Comparison of ENCODE assay signal across 7 mouse cellular contexts in the genomic region with DNA sequence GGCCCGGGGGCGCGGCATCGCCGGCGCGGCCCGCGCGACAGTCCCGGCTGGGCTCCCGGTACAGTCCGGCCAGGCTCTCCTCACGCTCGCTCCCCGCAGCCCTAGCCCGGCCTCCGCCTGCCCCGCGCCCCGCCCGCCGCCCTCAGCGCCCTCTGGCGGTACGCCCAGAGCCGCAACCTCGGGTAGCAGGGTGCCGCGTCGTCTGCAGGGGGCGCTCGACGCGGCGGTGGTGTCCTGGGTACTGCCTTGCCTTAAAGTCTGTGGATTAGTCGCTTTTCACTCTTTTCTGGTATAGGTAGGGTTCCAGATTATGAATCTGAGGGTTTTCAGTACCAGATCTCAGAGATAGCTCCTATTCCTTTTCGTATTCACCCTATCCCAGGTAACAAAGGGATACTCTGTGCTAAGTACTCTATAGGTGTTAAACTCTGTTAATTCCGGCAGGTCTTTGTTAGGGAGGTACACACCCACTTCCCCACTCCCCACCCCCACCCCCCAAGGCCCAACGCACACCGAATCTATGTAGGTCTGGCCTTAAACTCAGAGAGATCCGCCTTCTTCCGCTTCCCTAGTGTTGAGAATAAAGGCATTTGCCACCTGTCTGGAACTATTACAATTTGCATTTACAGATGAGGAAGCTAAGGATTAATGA. TPM values are rescaled to one million over a fixed set of nuclear protein-coding genes. Genes with fewer than 3 reads are reported as not detected.
DNase-seq lines count a peak whose midpoint lies in the region; ATAC-seq and TF ChIP-seq lines count a peak whose summit lies in the region.

A gene (minus strand): TSS at position 95 of the 652 bp plus-strand sequence.

- H3K27ac ChIP-seq in embryonic facial prominence, embryonic 12.5 days, result no peak within 1 kb of the TSS
- H3K27ac ChIP-seq in limb, embryonic 15.5 days, result no peak within 1 kb of the TSS
- H3K27ac ChIP-seq in midbrain, postnatal 0 days (ENCODE audit: low read depth, low read length), result no peak within 1 kb of the TSS

- peak within 1 kb of the TSS; percentile 74 for H3K4me2 ChIP-seq in embryonic facial prominence, embryonic 12.5 days (replicated peaks)
- peak within 1 kb of the TSS; percentile 92 for H3K4me2 ChIP-seq in limb, embryonic 15.5 days
- H3K4me2 ChIP-seq in midbrain, postnatal 0 days (ENCODE audit: low read depth, low read length, poor library complexity, severe bottlenecking), result peak within 1 kb of the TSS; percentile 56

- WGBS in embryonic facial prominence, embryonic 12.5 days, result 9% methylated on average over 39 of the region's 43 CpGs
- WGBS in limb, embryonic 15.5 days, result 8% methylated on average over 39 of the region's 43 CpGs
- WGBS in midbrain, postnatal 0 days, result 10% methylated on average over 30 of the region's 43 CpGs

- H3K27me3 ChIP-seq in embryonic facial prominence, embryonic 12.5 days, result 0 out of 2 replicates have a peak, but pooled peaks cover 10% of the 10 kb centered on the region
- H3K27me3 ChIP-seq in limb, embryonic 15.5 days, result peaks cover 6% of the 10 kb centered on the region; the same call in 1 of the 2 replicates
- 0 out of 2 replicates have a peak, but pooled peaks cover 7% of the 10 kb centered on the region for H3K27me3 ChIP-seq in midbrain, postnatal 0 days (ENCODE audit: insufficient read depth, low read length)

- H3K9ac ChIP-seq in embryonic facial prominence, embryonic 12.5 days, result peak within 1 kb of the TSS; percentile 59
- H3K9ac ChIP-seq in limb, embryonic 15.5 days, result peak within 1 kb of the TSS; percentile 35
- H3K9ac ChIP-seq in midbrain, postnatal 0 days (replicated peaks; ENCODE audit: low read length, poor library complexity, severe bottlenecking), result peak within 1 kb of the TSS; percentile 44; the same call in 1 of the 2 replicates

- peak; percentile 49 for ATAC-seq in embryonic facial prominence, embryonic 12.5 days (ENCODE audit: insufficient number of reproducible peaks, insufficient read depth, low FRiP score, low TSS enrichment)
- peak; percentile 62 for ATAC-seq in limb, embryonic 15.5 days (ENCODE audit: insufficient number of reproducible peaks, low FRiP score, low TSS enrichment, low read depth)
- peak; percentile 69 for ATAC-seq in midbrain, postnatal 0 days (ENCODE audit: low FRiP score)

- peak within 1 kb of the TSS; percentile 43 for H3K4me3 ChIP-seq in embryonic facial prominence, embryonic 12.5 days
- peak within 1 kb of the TSS; percentile 49 for H3K4me3 ChIP-seq in limb, embryonic 15.5 days
- peak within 1 kb of the TSS; percentile 41 for H3K4me3 ChIP-seq in midbrain, postnatal 0 days (ENCODE audit: low read depth, low read length)

- no peaks in the 10 kb centered on the region for H3K9me3 ChIP-seq in embryonic facial prominence, embryonic 12.5 days
- H3K9me3 ChIP-seq in limb, embryonic 15.5 days, result no peaks in the 10 kb centered on the region
- no peaks in the 10 kb centered on the region for H3K9me3 ChIP-seq in midbrain, postnatal 0 days (ENCODE audit: low read length)

- no peaks in the 10 kb centered on the region for H3K36me3 ChIP-seq in embryonic facial prominence, embryonic 12.5 days
- no peaks in the 10 kb centered on the region for H3K36me3 ChIP-seq in limb, embryonic 15.5 days
- H3K36me3 ChIP-seq in midbrain, postnatal 0 days (ENCODE audit: insufficient read depth, low read length), result no peaks in the 10 kb centered on the region

- TF ChIP-seq CTCF in midbrain, postnatal 0 days (IDR thresholded peaks at IDR 0.05), result peak; percentile 83

- peaks cover 21% of the 10 kb centered on the region for H3K4me1 ChIP-seq in embryonic facial prominence, embryonic 12.5 days
- peaks cover 18% of the 10 kb centered on the region for H3K4me1 ChIP-seq in limb, embryonic 15.5 days
- H3K4me1 ChIP-seq in midbrain, postnatal 0 days (ENCODE audit: insufficient read depth, low read length), result no peaks in the 10 kb centered on the region

- DNase-seq in adrenal gland, postnatal 4 days (ENCODE audit: low spot score in 2 of 2), result peak; percentile 57 to 67
- DNase-seq in heart, adult 8-10 months (ENCODE audit: low spot score), result peak; percentile 60
- DNase-seq in kidney, adult 8-10 months, result peak; percentile 67 to 72
- DNase-seq in midbrain, postnatal 0 days (ENCODE audit: low spot score), result peak; percentile 51
- DNase-seq in spleen, postnatal 14 days (ENCODE audit: low spot score in 2 of 2), result peak; percentile 31 to 60

RNA-seq across cellular contexts. Expression of the gene that starts here (rescaled TPM):
- 1 to 10 TPM; 6.2 to 9.1 TPM for total RNA-seq in adrenal gland, postnatal 4 days (2021)
- 1.9 and 2.5 TPM in 2 replicates for polyA plus RNA-seq in embryonic facial prominence, embryonic 12.5 days (2016; fragmentation: Nextera tagmentation; extraction: Ambion mirVana)
- 1 to 10 TPM; 4.1 to 8.0 (median 7.2) TPM for total RNA-seq in heart, adult 8-10 months (2022)
- polyA plus RNA-seq in limb, embryonic 15.5 days (2015; fragmentation: Nextera tagmentation; extraction: Ambion mirVana), result 0.55 and 0.60 TPM in 2 replicates
- 1.7 and 2.2 TPM in 2 replicates for total RNA-seq in midbrain, postnatal 0 days (2014; rRNA removed)
- polyA plus RNA-seq in midbrain, postnatal 0 days (2015; fragmentation: Nextera tagmentation; extraction: Ambion mirVana), result 0.91 and 0.94 TPM in 2 replicates

Comparison
In these comparisons a context has a peak if more than half of its experiments do, and no peak if none do; other contexts are left out.
1. Peak in ATAC-seq, H3K4me3 ChIP-seq, H3K9ac ChIP-seq and H3K4me2 ChIP-seq in limb, embryonic 15.5 days; RNA of the gene not detected or under 1 TPM.